Mouse (Mus musculus): ENCODE data around the gene Rgcc. TPM values are rescaled to one million over a fixed set of nuclear protein-coding genes. Genes with fewer than 3 reads are reported as not detected.

Gene Rgcc
- total RNA-seq, 2 experiments from 2014 or later: 37.1 to 40.7 TPM

DNA sequence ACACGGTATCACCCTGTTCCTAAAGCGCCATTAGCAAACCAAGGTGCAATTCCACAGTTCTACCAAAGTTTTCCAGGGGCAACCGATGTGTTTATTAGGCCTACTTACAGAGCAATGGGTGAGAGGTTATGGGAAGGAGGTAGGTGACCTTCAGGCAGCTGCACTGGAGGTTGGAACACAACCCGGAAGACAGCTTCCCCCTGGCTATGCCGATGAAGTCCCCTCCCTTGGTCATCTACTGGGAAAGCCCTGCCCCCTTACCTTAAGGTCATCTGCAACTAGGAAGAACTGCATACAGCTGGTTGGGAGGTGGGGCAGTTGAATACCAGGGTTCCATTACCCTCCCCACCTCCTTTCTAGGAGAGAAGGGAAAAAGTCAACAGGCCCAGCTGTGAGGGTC lies 15.9 kb downstream of the Rgcc start:
- TF ChIP-seq CTCF (conservative IDR thresholded peaks at IDR 0.05): no peak
- H3K4me3 ChIP-seq: no peak overlapping the region
- H3K27ac ChIP-seq: no peak overlapping the region
- no peak for DNase-seq (ENCODE audit: low spot score in 2 of 2)

DNA sequence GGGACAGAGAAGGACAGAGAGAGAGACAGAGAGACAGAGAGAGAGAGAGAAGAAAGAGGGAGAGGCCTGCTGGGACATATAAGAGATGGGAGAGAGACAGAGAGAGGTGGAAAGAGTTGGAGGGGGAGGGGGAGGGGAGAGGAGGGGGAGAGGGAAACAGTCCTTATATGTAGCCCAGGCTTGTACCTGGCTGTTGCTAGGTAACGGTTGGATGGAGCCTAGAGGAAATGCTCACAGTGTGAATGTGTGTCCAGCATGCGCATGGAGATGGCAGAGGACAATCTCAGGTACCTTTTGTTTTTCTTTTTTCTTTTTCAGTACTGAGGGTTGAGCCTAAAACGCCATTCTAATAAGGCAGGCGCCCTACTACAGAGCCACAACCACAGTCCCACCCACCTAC lies 16.8 kb downstream of the Rgcc start:
- no peak for TF ChIP-seq CTCF (conservative IDR thresholded peaks at IDR 0.05)
- H3K4me3 ChIP-seq: no peak overlapping the region
- DNase-seq (ENCODE audit: low spot score in 2 of 2): no peak
- no peak overlapping the region for H3K27ac ChIP-seq

GRCm38 (mm10) chr14:79283952-79284351 lies 17.5 kb downstream of the Rgcc start:
- peak overlapping the region; percentile 14; the same call in 1 of the 2 replicates for H3K27ac ChIP-seq
- peak in 1 of 2 experiments; percentile 26 for DNase-seq (ENCODE audit: low spot score in 2 of 2)
- no peak for TF ChIP-seq CTCF (conservative IDR thresholded peaks at IDR 0.05)
- H3K4me3 ChIP-seq: no peak overlapping the region

DNA sequence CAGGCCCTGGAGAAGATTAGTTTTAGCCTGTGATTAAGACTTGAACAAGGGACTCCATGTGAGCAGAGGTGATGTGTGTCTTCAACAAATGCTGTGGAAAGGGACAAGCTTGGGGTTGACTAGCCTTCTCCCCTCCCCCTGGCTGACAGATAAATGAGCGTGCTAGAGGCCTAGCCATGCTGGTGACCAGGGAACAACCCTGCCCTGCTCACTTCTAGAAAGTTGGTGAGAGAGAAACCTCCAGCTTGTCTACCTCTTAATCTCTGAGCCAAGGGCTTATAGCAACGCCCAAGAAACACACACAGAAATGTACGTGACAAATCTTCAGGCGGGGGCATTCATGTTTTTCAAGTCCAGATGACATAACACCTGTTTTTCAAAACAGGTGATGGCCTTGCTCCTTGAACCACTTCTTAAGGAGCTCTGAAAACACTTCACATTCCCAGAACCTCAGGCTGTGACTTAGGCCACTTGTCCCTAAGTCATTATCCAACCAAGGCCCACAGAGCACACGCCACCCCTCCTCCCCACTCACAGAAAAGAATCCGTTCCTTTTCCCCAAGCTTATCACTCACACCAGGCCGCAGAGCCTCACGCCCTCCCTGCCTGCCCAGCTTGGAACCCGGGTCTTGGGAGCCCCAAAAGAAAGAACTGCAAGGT lies 19.4 kb downstream of the Rgcc start:
- no peak for TF ChIP-seq CTCF (conservative IDR thresholded peaks at IDR 0.05)
- Histone ChIP-seq H3K27ac (no peak overlapping the region), H3K4me3 (no peak overlapping the region)
- no peak for DNase-seq (ENCODE audit: low spot score in 2 of 2)

DNA sequence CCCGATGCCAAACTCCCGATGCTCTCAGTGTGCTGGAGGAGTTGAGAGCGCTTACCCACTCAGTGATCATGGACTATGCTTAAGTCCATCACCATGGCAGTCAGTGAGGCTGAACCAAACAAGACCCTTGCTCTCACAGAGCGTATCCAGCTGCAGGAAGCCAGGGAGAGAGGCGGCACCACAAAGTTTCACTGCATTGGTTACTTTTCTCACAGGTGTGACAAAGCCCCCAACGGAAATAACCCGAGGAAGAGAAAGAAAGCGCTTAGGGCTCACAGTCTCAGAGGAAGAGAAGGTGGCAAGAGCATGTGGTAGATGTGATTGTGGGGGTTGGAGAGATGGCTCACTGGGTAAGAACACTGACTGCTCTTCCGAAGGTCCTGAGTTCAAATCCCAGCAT lies 21.0 kb downstream of the Rgcc start:
- TF ChIP-seq CTCF (conservative IDR thresholded peaks at IDR 0.05): no peak
- Histone ChIP-seq H3K27ac (no peak overlapping the region), H3K4me3 (no peak overlapping the region)
- no peak for DNase-seq (ENCODE audit: low spot score in 2 of 2)

DNA sequence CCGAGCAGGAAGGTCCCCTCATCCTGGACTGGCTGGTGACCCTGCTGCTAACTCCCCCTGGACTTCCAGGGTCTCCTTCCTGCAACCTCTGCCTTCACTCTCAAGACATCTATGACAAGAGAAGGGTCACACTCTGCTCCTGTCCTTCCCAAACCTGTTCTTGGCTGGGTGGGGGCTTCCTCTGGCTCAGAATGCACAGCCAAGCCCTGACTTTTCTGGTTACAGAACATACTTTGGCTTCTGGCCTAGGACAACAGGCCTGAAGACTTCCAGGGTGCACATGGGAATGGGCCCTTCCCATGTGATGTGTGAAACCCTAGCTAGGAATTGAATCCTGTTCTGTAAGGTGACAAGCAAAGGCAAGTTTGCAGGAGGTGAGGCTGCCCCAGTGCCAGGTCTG lies 22.0 kb downstream of the Rgcc start:
- Histone ChIP-seq H3K27ac (no peak overlapping the region), H3K4me3 (no peak overlapping the region)
- no peak for DNase-seq (ENCODE audit: low spot score in 2 of 2)
- no peak for TF ChIP-seq CTCF (conservative IDR thresholded peaks at IDR 0.05)

DNA sequence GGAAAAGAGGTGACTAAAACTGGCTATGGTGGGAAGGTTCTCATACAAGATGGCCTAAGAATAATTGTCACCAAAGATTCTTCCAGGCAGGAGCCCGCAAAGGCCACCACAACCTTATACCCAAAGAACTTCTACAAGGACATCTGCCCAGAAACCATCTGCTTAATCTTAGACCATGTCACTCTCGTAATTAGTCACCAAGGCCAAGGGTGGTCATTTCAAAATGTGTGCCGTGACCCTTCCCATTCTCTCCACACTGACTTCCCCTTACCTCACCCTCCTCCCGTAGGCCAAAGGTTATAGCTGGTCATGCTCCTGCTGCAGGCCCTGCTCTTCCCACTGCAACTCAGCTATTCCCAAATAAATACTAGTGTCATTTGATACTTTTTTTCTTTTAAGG lies 22.5 kb downstream of the Rgcc start:
- no peak for TF ChIP-seq CTCF (conservative IDR thresholded peaks at IDR 0.05)
- no peak for DNase-seq (ENCODE audit: low spot score in 2 of 2)
- Histone ChIP-seq H3K27ac (no peak overlapping the region), H3K4me3 (no peak overlapping the region)

DNA sequence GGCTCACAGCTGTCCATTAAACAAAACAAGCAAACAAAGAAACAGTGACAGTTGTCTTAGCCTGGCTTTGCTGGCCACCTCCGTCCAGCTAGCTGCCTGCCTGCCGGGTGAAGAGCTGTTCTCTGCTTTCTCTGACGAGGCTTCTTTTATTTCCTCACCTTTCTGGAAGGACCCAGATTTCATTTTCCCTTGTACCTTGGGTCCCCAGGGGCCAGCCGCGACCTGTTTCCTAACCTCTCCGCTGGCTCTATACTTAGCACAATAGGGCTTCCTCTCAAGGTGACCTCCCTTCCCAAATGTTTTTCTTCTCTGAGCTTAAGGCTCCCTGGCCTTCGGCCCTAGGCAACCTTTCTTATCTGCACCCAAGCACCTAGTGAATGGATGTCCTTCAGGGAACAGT lies 23.5 kb downstream of the Rgcc start:
- no peak for DNase-seq (ENCODE audit: low spot score in 2 of 2)
- H3K4me3 ChIP-seq: no peak overlapping the region
- peak overlapping the region; percentile 37; the same call in 1 of the 2 replicates for H3K27ac ChIP-seq
- TF ChIP-seq CTCF (conservative IDR thresholded peaks at IDR 0.05): no peak

- no peak overlapping the region for H3K27ac ChIP-seq
- no peak overlapping the region for H3K4me3 ChIP-seq
- DNase-seq (ENCODE audit: low spot score in 2 of 2): no peak
- TF ChIP-seq CTCF (conservative IDR thresholded peaks at IDR 0.05): no peak
Observed at GRCm38 (mm10) chr14:79275870-79276395, 25.5 kb downstream of the Rgcc start.

- DNase-seq (ENCODE audit: low spot score in 2 of 2): no peak
- Histone ChIP-seq H3K27ac (no peak overlapping the region), H3K4me3 (no peak overlapping the region)
- no peak for TF ChIP-seq CTCF (conservative IDR thresholded peaks at IDR 0.05)
Observed at GRCm38 (mm10) chr14:79275441-79275840, 26.0 kb downstream of the Rgcc start.

GRCm38 (mm10) chr14:79273697-79274477 lies 27.6 kb downstream of the Rgcc start:
- TF ChIP-seq CTCF (conservative IDR thresholded peaks at IDR 0.05): no peak
- DNase-seq (ENCODE audit: low spot score in 2 of 2): no peak
- H3K4me3 ChIP-seq: no peak overlapping the region
- H3K27ac ChIP-seq: no peak overlapping the region

DNA sequence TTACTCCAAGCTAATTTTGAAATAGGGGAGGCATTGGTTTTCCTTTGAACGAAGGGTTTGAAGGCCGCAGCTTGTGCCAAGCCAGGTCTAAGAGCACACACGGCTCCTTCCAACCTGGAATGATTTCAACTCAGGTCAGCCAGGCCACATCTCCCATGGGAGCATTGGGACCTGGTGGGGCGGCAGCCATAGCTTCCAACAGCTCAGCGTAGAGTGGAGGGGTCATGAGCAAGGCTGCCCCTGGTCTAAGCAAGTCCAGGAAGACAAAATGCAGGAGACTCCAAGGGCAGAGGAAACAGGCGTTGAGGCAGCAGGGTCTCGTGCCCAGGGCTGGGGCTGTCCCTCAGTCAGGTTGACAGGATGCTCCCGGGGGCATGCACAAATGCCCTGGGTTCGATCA lies 28.5 kb downstream of the Rgcc start:
- no peak for TF ChIP-seq CTCF (conservative IDR thresholded peaks at IDR 0.05)
- no peak overlapping the region for H3K27ac ChIP-seq
- no peak overlapping the region for H3K4me3 ChIP-seq
- no peak for DNase-seq (ENCODE audit: low spot score in 2 of 2)

GRCm38 (mm10) chr14:79272188-79272694 lies 29.2 kb downstream of the Rgcc start:
- Histone ChIP-seq H3K27ac (no peak overlapping the region), H3K4me3 (no peak overlapping the region)
- no peak for TF ChIP-seq CTCF (conservative IDR thresholded peaks at IDR 0.05)
- no peak for DNase-seq (ENCODE audit: low spot score in 2 of 2)
